Mouse (Mus musculus) lung, adult 2 months (tissue): ENCODE results near the gene Il22ra2.

Source experiments
- CTCF ChIP-seq: fragments of 200-500 bp; IDR thresholded peaks from 2 replicates; pipeline ENCODE4 v1.5.1; 2011; ENCODE audit warnings: mild to moderate bottlenecking, low read length, control low read depth; ENCODE audit not compliant: insufficient read depth
- POLR2A ChIP-seq: fragments of 200-500 bp; IDR thresholded peaks from 2 replicates; pipeline ENCODE4 v1.6.1; 2011; ENCODE audit warnings: low read depth, mild to moderate bottlenecking, control low read depth, low read length, borderline replicate concordance; ENCODE audit errors: extremely low read depth

DNA sequence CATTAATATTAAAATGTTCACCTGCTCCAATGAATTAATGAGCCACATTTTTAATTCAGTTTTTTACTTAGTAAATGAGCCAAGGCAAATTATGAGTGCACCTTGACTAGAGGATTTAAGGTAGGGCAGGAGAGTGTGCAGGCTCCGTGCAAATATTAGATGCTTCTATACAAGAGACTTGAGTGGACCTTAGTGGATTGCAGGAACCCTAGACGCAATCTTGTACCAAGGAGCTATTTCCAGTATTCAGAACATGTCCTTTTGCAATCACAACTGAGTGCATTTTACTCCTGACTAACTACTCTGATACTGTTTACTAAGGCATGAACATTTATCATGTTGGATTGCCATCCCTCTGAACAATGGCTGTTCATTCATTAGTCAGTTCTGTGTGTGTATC is 10.2 kb upstream of the Il22ra2 start:
- TF ChIP-seq CTCF, result no peak
- TF ChIP-seq POLR2A, result no peak
